Mouse (Mus musculus) kidney, postnatal 0 days (tissue): ENCODE results near the gene Rpl10a. TPM values are rescaled to one million over a fixed set of nuclear protein-coding genes. Genes with fewer than 3 reads are reported as not detected.
A peak's percentile ranks its signal among the peaks of the same experiment; 100 is the strongest.
"Not testable (repeated sequence)": the region's sequence is repeated elsewhere in the genome, so short reads cannot be mapped to it uniquely, and the experiment has no call there.

Experiments
- ATAC-seq: fragments of 200-750 bp; cut with Nextera tagmentation; replicated peaks from 2 replicates; pipeline ENCODE4 v1.8.0; 2017; ENCODE audit warnings: low read depth, moderate number of reproducible peaks, moderate TSS enrichment, moderate library complexity; ENCODE audit not compliant: low FRiP score
- DNase-seq: peaks from one replicate; pipeline ENCODE4 v3.0.0-alpha.2; 2016; ENCODE audit warnings: low spot score
- H3K27ac ChIP-seq: fragments of 300-500 bp; sonication (generic); 2 replicates; pipeline ENCODE4 v1.5.1; 2014; ENCODE audit warnings: mild to moderate bottlenecking
- H3K27me3 ChIP-seq: fragments of 300-500 bp; sonication (generic); 2 replicates; pipeline ENCODE4 v1.6.1; 2014; ENCODE audit warnings: low read length, mixed read lengths; ENCODE audit not compliant: insufficient read depth
- H3K36me3 ChIP-seq: fragments of 300-500 bp; sonication (generic); 2 replicates; pipeline ENCODE4 v1.6.1; 2014; ENCODE audit warnings: low read length, mixed read lengths; ENCODE audit not compliant: insufficient read depth
- H3K4me1 ChIP-seq: fragments of 300-500 bp; sonication (generic); replicated peaks from 2 replicates; pipeline ENCODE4 v1.6.1; 2014; ENCODE audit warnings: antibody characterized with exemption, low read length, mixed read lengths; ENCODE audit not compliant: insufficient read depth
- H3K4me2 ChIP-seq: fragments of 300-500 bp; sonication (generic); 2 replicates; pipeline ENCODE4 v1.6.1; 2014; ENCODE audit warnings: mild to moderate bottlenecking, low read length, moderate library complexity, mixed read lengths
- H3K4me3 ChIP-seq: fragments of 300-500 bp; sonication (generic); replicated peaks from 2 replicates; pipeline ENCODE4 v1.5.1; 2014; ENCODE audit warnings: low read depth, low read length
- H3K9ac ChIP-seq: fragments of 300-500 bp; sonication (generic); 2 replicates; pipeline ENCODE4 v1.6.1; 2014; ENCODE audit warnings: low read depth, low read length
- H3K9me3 ChIP-seq: fragments of 300-500 bp; sonication (generic); replicated peaks from 2 replicates; pipeline ENCODE4 v1.6.1; 2016; ENCODE audit warnings: low read length, inconsistent platforms, mixed read lengths
- CTCF ChIP-seq: IDR thresholded peaks from 2 replicates; pipeline ENCODE4 v1.5.1; 2016; ENCODE audit warnings: antibody characterized with exemption, low read depth, mild to moderate bottlenecking, moderate library complexity
- WGBS: fragments of 180-500 bp; shearing (Covaris S2); extraction: QIAGEN DNeasy Blood & Tissue Kit; methylation state at CpG from one replicate; pipeline ENCODE4 v1.1.7; 2014; 5-methylcytosine and 5-hydroxymethylcytosine counted together
- polyA plus RNA-seq: library from polyadenylated mRNA; unstranded; fragments of >200 nt; fragmentation: Nextera tagmentation; extraction: Ambion mirVana; gene quantifications from 2 replicates; pipeline ENCODE4 v1.2.1, GENCODE M21; 2015

Gene Rpl10a
- polyA plus RNA-seq, 1 experiment from 2014 or later, result 750 TPM

- no peaks in the 10 kb centered on the region for H3K27me3 ChIP-seq
- H3K4me3 ChIP-seq, result peak overlapping the region; percentile 48
- no peak for TF ChIP-seq CTCF
- DNase-seq (no peak), ATAC-seq (peak; percentile 58)
- H3K4me1 ChIP-seq, result peaks cover 28% of the 10 kb centered on the region; the same call in 1 of the 2 replicates
- peak overlapping the region; percentile 74 for H3K4me2 ChIP-seq
- H3K9ac ChIP-seq, result peak overlapping the region; percentile 57
- WGBS, result 3% methylated on average over 22 of the region's 22 CpGs
- no peaks in the 10 kb centered on the region for H3K9me3 ChIP-seq
- peak overlapping the region; percentile 84 for H3K27ac ChIP-seq
- H3K36me3 ChIP-seq, result peaks cover 24% of the 10 kb centered on the region
Observed at GRCm38 (mm10) chr17:28327673-28328325, 472 bp upstream of the Rpl10a start.

DNA sequence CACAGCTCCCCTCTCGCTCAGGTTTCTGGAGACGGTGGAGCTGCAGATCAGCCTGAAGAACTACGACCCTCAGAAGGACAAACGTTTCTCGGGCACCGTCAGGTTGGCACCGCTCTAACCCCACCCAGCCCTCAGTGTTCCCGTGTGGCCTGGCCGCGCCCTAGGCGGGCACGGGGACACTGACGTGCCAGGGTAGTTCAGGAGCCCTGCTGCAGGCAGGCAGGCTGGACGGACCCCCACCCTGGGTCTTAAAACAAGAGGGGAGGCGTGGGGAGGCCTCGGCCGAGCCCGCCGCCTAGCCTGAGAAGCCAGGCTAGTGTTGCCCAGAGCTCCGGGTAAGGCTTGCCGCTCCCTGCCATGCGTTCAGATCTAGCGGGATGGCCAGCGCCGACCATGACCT is 675 bp downstream of the Rpl10a start:
- no peak for DNase-seq
- peaks cover 22% of the 10 kb centered on the region for H3K36me3 ChIP-seq
- peaks cover 36% of the 10 kb centered on the region; the same call in 1 of the 2 replicates for H3K4me1 ChIP-seq
- under 1% methylated on average over 25 of the region's 25 CpGs for WGBS
- ATAC-seq, result no peak
- H3K4me2 ChIP-seq, result peak overlapping the region; percentile 74
- no peak for TF ChIP-seq CTCF
- H3K9ac ChIP-seq, result peak overlapping the region; percentile 89
- peak overlapping the region; percentile 48 for H3K4me3 ChIP-seq
- peak overlapping the region; percentile 84 for H3K27ac ChIP-seq
- no peaks in the 10 kb centered on the region for H3K9me3 ChIP-seq
- no peaks in the 10 kb centered on the region for H3K27me3 ChIP-seq

DNA sequence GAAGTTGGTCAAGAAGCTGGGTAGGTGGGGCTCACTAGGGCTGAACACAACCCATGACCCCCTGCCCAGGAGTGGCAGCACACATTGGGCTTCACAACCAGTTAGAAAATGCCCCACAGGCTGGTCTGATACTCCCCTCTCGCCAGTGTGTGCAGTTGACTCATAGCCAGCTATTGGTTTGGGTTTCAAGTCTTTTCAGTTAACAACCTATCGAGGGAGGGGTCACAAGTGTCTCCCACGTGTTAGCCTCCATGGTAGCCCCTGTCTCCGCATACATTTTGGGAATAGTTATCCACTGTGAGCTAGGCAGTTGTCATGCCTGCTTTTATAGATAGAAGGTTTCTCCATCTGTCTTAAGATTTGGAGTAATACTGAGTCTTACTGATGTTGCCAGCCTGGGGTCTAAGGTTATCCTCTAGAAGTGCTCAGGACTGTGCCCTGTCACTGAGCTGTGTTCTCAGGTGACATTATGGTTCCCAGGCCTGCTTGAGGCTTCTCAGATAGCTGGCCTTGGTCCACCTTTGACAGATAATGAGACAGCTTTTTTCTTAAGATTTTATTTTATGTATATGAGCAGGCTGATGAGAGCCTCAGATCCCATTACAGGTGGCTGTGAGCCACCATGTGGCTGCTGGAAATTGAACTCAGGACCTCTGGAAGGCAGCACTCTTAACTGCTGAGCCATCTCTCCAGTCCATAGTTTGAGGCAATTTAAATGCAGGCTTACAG is 1.4 kb downstream of the Rpl10a start:
- H3K4me1 ChIP-seq, result peaks cover 36% of the 10 kb centered on the region; the same call in 1 of the 2 replicates
- peak overlapping the region; percentile 74 for H3K4me2 ChIP-seq
- H3K36me3 ChIP-seq, result peaks cover 22% of the 10 kb centered on the region
- peak overlapping the region; percentile 48 for H3K4me3 ChIP-seq
- DNase-seq (no peak), ATAC-seq (no peak)
- 4% methylated on average over 4 of the region's 4 CpGs for WGBS
- no peaks in the 10 kb centered on the region for H3K9me3 ChIP-seq
- peak overlapping the region; percentile 89 for H3K9ac ChIP-seq
- TF ChIP-seq CTCF, result no peak
- H3K27ac ChIP-seq, result peak overlapping the region; percentile 84
- no peaks in the 10 kb centered on the region for H3K27me3 ChIP-seq

DNA sequence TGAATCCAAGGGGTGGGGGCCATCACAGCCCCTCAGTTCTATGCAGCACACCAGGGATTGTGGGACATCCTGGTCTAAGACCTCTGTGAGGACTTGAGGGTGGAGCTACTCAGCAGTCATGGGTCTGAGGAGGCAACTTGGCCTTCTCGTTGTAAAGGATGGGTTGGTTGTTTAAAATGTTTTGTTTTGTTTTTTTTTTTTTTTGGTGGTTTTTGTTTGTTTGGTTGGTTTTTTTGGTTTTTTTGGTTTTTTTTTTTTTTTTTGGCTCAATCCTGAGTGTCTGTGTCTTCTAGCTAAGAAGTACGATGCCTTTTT is 1.9 kb downstream of the Rpl10a start:
- H3K27me3 ChIP-seq, result no peaks in the 10 kb centered on the region
- WGBS, result 29% methylated on average over 2 of the region's 2 CpGs
- peak overlapping the region; percentile 48 for H3K4me3 ChIP-seq
- no peak for ATAC-seq
- H3K4me1 ChIP-seq, result peaks cover 36% of the 10 kb centered on the region; the same call in 1 of the 2 replicates
- DNase-seq, result no peak
- no peaks in the 10 kb centered on the region for H3K9me3 ChIP-seq
- H3K36me3 ChIP-seq, result peaks cover 27% of the 10 kb centered on the region
- no peak for TF ChIP-seq CTCF
- peak overlapping the region; percentile 84 for H3K27ac ChIP-seq
- H3K4me2 ChIP-seq, result peak overlapping the region; percentile 74
- H3K9ac ChIP-seq, result peak overlapping the region; percentile 89; the same call in 1 of the 2 replicates

GRCm38 (mm10) chr17:28330590-28330989 is 2.3 kb downstream of the Rpl10a start:
- H3K9me3 ChIP-seq, H3K27me3 ChIP-seq, H3K27ac ChIP-seq, DNase-seq, ATAC-seq, H3K4me3 ChIP-seq, H3K9ac ChIP-seq: not testable (repeated sequence)
- peaks cover 30% of the 10 kb centered on the region for H3K36me3 ChIP-seq
- 50% methylated on average over 6 of the region's 8 CpGs for WGBS
- H3K4me2 ChIP-seq, result 0 out of 2 replicates have a peak overlapping the region, but pooled peaks have one; percentile 74
- peaks cover 36% of the 10 kb centered on the region; the same call in 1 of the 2 replicates for H3K4me1 ChIP-seq

DNA sequence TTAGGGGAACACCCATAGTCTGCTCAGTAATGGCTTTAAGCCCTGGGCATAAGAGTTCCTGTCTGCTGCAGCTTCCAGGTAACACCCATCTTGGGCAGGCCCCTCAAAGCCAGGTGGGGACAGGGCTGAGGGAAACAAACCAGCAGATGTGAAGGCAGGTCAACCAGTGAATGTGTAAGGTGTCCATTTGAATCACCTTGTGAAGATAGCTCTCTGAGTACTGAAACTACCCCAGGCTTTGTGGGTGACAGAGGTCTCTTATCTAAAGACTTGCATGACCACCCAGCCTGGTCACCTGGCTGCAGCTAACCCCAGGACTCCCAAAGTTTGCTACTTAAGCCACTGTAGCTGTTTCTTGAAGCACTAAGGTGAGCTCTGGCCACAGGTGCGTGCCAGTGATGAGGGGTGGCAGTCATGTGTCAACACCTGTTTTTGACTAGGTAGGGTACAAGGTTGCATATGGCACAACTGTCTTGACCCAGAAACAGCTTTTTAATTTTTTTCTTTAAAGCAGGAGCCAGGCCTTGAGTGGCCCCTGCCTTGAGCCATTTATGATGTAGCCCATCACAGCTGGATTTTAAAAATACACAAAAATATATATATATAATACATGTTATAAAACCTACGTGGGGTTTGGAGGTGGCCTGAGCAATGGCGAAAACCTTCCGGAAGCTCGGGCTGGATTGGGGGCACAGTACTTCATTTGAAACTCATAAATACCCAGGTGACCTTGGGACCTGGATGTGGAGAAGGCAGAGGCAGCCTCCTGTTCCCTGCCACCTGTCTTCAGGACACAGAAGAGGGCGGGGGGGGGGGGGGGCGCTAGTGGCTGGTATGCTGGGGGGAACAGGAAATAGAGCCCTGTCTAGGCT is 3.2 kb downstream of the Rpl10a start:
- no peak for ATAC-seq
- peaks cover 36% of the 10 kb centered on the region; the same call in 1 of the 2 replicates for H3K4me1 ChIP-seq
- H3K9ac ChIP-seq, result peak overlapping the region; percentile 15; the same call in 1 of the 2 replicates
- no peak overlapping the region for H3K4me2 ChIP-seq
- no peak overlapping the region for H3K4me3 ChIP-seq
- no peaks in the 10 kb centered on the region for H3K9me3 ChIP-seq
- peak overlapping the region; percentile 31; the same call in 1 of the 2 replicates for H3K27ac ChIP-seq
- 34% methylated on average over 5 of the region's 7 CpGs for WGBS
- H3K36me3 ChIP-seq, result peaks cover 30% of the 10 kb centered on the region
- H3K27me3 ChIP-seq, result no peaks in the 10 kb centered on the region
- no peak for DNase-seq
- TF ChIP-seq CTCF, result no peak
